ENCODE assay signal across 9 mouse cellular contexts in the genomic region with DNA sequence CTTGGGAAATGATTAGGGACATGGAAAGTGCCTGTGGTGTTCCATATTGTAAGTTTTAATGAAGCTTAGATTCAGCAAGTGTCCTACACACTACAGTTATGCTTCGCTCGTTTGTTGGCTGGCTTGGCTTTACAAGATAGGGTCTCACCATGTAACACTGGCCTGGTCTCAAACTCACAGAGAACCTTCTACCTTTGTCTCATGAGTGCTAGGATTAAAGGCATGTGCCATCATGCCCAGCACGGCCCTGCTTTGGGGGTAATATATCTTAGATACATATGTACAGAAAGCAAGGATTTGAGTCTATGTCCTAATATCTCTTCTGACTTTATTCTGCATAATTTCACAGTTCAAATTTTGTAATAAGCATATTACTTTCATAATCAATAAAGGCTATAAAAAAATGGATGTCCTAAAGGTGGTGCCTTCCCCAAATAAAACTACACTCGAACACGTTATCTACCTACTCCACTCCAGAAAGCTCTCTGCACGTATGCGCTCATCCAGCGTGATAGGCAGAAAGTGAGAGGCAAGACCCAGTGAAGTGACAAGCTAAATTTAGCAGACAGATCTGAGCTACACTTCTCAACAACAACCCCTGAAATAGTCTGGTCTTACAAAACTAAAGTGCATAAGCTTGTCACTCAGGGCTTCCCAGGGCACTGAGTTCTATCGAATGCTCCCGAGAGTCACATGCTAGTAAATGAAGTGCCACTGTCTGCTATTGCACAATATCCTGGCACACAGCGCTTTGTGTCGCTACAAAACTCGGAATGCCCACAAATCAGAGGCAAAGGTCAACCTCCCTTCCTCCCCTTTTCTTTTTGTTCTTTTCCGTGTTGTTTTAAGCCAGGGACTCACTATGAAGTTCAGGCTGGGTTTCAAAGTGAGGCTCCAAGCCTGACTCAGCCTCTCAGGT.
DNase-seq lines count a peak whose midpoint lies in the region; ATAC-seq and TF ChIP-seq lines count a peak whose summit lies in the region.
"Had no signal": no experiment of that assay in that cellular context is flagged by ENCODE, and none has a peak within 500 bp of the region (broad histone marks: within the 10 kb centered on the region; RNA-seq: fewer than 3 reads in every experiment).

No protein-coding gene starts in this region.

- 81% methylated on average over 14 of the region's 14 CpGs for whole genome bisulfite sequencing in neural tube, embryonic 13.5 days
- 52% methylated on average over 14 of the region's 14 CpGs for WGBS in intestine, postnatal 0 days
- 24% methylated on average over 14 of the region's 14 CpGs for WGBS in lung, postnatal 0 days

- intact Hi-C loops in left cerebral cortex, postnatal 4 days (cut with DNase I) = no loop called here

- no peaks in the 10 kb centered on the region for H3K9me3 ChIP-seq in neural tube, embryonic 13.5 days
- no peaks in the 10 kb centered on the region for H3K9me3 ChIP-seq in erythroblast, embryonic 14.5 days (ENCODE audit: control insufficient read depth, low read length)
- no peaks in the 10 kb centered on the region for H3K9me3 ChIP-seq in intestine, postnatal 0 days (ENCODE audit: control insufficient read depth)
- H3K9me3 ChIP-seq in lung, postnatal 0 days (ENCODE audit: low read length) = no peaks in the 10 kb centered on the region
- H3K9me3 ChIP-seq: neural tube, embryonic 12.5 days had no signal

- 0 out of 2 replicates have a peak overlapping the region, but pooled peaks have one; percentile 3 for H3K27ac ChIP-seq in neural tube, embryonic 13.5 days (replicated peaks)
- peak overlapping the region; percentile 85 for H3K27ac ChIP-seq in intestine, postnatal 0 days (ENCODE audit: low read depth, low read length)
- peak overlapping the region; percentile 91 for H3K27ac ChIP-seq in lung, postnatal 0 days (ENCODE audit: low read length)
- H3K27ac ChIP-seq: neural tube, embryonic 12.5 days had no signal

- peak; percentile 95 for TF ChIP-seq EP300 in lung, postnatal 0 days (IDR thresholded peaks at IDR 0.05)

- H3K27me3 ChIP-seq in neural tube, embryonic 13.5 days = no peaks in the 10 kb centered on the region
- H3K27me3 ChIP-seq in erythroblast, embryonic 14.5 days (ENCODE audit: control insufficient read depth) = no peaks in the 10 kb centered on the region
- H3K27me3 ChIP-seq in intestine, postnatal 0 days (replicated peaks; ENCODE audit: control insufficient read depth, insufficient read depth, low read length) = no peaks in the 10 kb centered on the region
- H3K27me3 ChIP-seq in lung, postnatal 0 days (replicated peaks; ENCODE audit: insufficient read depth, low read length) = no peaks in the 10 kb centered on the region
- H3K27me3 ChIP-seq: neural tube, embryonic 12.5 days had no signal

- no peaks in the 10 kb centered on the region for H3K36me3 ChIP-seq in neural tube, embryonic 13.5 days
- H3K36me3 ChIP-seq in erythroblast, embryonic 14.5 days (ENCODE audit: control insufficient read depth) = peaks cover 73% of the 10 kb centered on the region
- H3K36me3 ChIP-seq in intestine, postnatal 0 days (ENCODE audit: control insufficient read depth, insufficient read depth) = no peaks in the 10 kb centered on the region
- no peaks in the 10 kb centered on the region for H3K36me3 ChIP-seq in lung, postnatal 0 days (ENCODE audit: insufficient read depth, low read length)
- H3K36me3 ChIP-seq: neural tube, embryonic 12.5 days had no signal

- no peak for ATAC-seq in neural tube, embryonic 13.5 days (ENCODE audit: low read depth)
- ATAC-seq in intestine, postnatal 0 days = peak; percentile 79
- peak; percentile 72 for ATAC-seq in lung, postnatal 0 days

- DNase-seq in neural tube, embryonic 10.5 days (ENCODE audit: extremely low spot score, low spot score) = no peak
- DNase-seq in lung, postnatal 0 days (ENCODE audit: low spot score) = peak; percentile 96
- DNase-seq in right cerebral cortex, postnatal 14 days = no peak
- DNase-seq in layer of hippocampus, postnatal 25 days (ENCODE audit: extremely low spot score in 1 of 2, low spot score in 1 of 2) = no peak
- no peak for DNase-seq in left cerebral cortex, postnatal 4 days

- TF ChIP-seq CTCF in intestine, postnatal 0 days (IDR thresholded peaks at IDR 0.05; ENCODE audit: low read depth) = no peak
- no peak for TF ChIP-seq CTCF in lung, postnatal 0 days (IDR thresholded peaks at IDR 0.05)

- H3K4me3 ChIP-seq in neural tube, embryonic 13.5 days = no peak overlapping the region
- H3K4me3 ChIP-seq in erythroblast, embryonic 14.5 days (replicated peaks) = peak overlapping the region; percentile 59
- H3K4me3 ChIP-seq in intestine, postnatal 0 days (ENCODE audit: low read depth, low read length) = no peak overlapping the region
- no peak overlapping the region for H3K4me3 ChIP-seq in lung, postnatal 0 days (ENCODE audit: low read depth, low read length)
- H3K4me3 ChIP-seq: neural tube, embryonic 12.5 days had no signal

- H3K4me1 ChIP-seq in neural tube, embryonic 13.5 days (replicated peaks) = no peaks in the 10 kb centered on the region
- H3K4me1 ChIP-seq in erythroblast, embryonic 14.5 days (ENCODE audit: control insufficient read depth) = peaks cover 94% of the 10 kb centered on the region
- H3K4me1 ChIP-seq in intestine, postnatal 0 days (replicated peaks; ENCODE audit: control insufficient read depth, insufficient read depth, low read length) = peaks cover 19% of the 10 kb centered on the region; the same call in 1 of the 2 replicates
- H3K4me1 ChIP-seq in lung, postnatal 0 days (ENCODE audit: insufficient read depth, low read depth, low read length) = peaks cover 47% of the 10 kb centered on the region
- H3K4me1 ChIP-seq: neural tube, embryonic 12.5 days had no signal

- H3K4me2 ChIP-seq in neural tube, embryonic 13.5 days = no peak overlapping the region
- no peak overlapping the region for H3K4me2 ChIP-seq in intestine, postnatal 0 days (replicated peaks; ENCODE audit: low read depth)
- H3K4me2 ChIP-seq in lung, postnatal 0 days (replicated peaks; ENCODE audit: low read depth, low read length) = peak overlapping the region; percentile 20
- H3K4me2 ChIP-seq: neural tube, embryonic 12.5 days had no signal

- no peak overlapping the region for H3K9ac ChIP-seq in neural tube, embryonic 13.5 days
- no peak overlapping the region for H3K9ac ChIP-seq in intestine, postnatal 0 days (ENCODE audit: low read depth, low read length)
- no peak overlapping the region for H3K9ac ChIP-seq in lung, postnatal 0 days (replicated peaks; ENCODE audit: low read depth)
- H3K9ac ChIP-seq: neural tube, embryonic 12.5 days had no signal

Comparison
In these comparisons a context has a peak if more than half of its experiments do, and no peak if none do; other contexts are left out.
1. H3K27ac ChIP-seq: peak in every context shown above with its lines; median percentile 91 in lung, postnatal 0 days; 85 in intestine, postnatal 0 days; 3 in neural tube, embryonic 13.5 days.